Mouse (Mus musculus): ENCODE measurements at regions not wholly inside any gene's neighbourhood (a gene's known extent, or its start where the extent isn't known, plus 50 kb on each side); places are given as distances from the start of the nearest gene placed in this dataset.

DNA sequence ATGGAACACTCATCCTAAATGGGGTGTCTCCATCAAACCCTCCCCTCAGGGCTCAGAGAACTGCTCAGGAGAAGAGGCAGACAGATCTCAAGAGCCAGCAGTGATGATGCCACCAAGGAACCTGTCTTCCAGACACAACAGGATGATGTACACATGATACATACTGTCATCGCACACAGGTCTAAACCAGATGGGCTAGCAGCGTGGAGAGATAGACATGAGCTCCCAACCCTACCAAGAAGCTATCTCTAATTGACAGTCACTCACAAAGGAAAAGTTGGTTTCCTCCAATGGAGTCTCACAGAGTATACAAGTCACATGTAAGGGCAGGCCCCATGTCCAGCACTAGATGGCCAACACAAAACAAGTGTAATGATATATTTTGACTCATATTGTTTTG is 139.9 kb downstream of the Cdca7 start:
- Histone ChIP-seq H3K36me3 (ENCODE audit: control insufficient read depth in 1 of 2, insufficient read depth in 2 of 2, low read length in 2 of 2) (peaks cover 0 to 3% of the 10 kb centered on the region in 2 experiments; a peak in 2 of 4 replicates), H3K4me1 (ENCODE audit: control insufficient read depth in 1 of 2, insufficient read depth in 2 of 2, low read length in 2 of 2) (peaks cover 0 to 3% of the 10 kb centered on the region in 2 experiments; a peak in 1 of 4 replicates), H3K4me3 (ENCODE audit: control insufficient read depth in 1 of 2, insufficient read depth in 1 of 2, low read depth in 2 of 2, low read length in 2 of 2) (no peak overlapping the region), H3K27ac (ENCODE audit: control insufficient read depth, low read depth, low read length) (no peak overlapping the region), H3K9me3 (replicated peaks; ENCODE audit: insufficient read depth, low read length) (no peaks in the 10 kb centered on the region), H3K9ac (ENCODE audit: control insufficient read depth, low read depth, low read length, poor library complexity, severe bottlenecking) (no peak overlapping the region), H3K27me3 (ENCODE audit: control insufficient read depth in 1 of 2, insufficient read depth in 2 of 2, low read length in 2 of 2) (peaks cover 0 to 4% of the 10 kb centered on the region in 2 experiments; a peak in 2 of 4 replicates), H3K79me2 (ENCODE audit: control insufficient read depth, insufficient read depth, low read length, poor library complexity) (no peaks in the 10 kb centered on the region)
- no peak for DNase-seq (ENCODE audit: low read depth, low spot score)
- TF ChIP-seq TAL1 (IDR thresholded peaks at IDR 0.05; ENCODE audit: low read length), result no peak
- no peak for TF ChIP-seq EP300 (IDR thresholded peaks at IDR 0.05; ENCODE audit: low read depth in 1 of 2, low read length in 2 of 2)
- TF ChIP-seq POLR2AphosphoS5 (IDR thresholded peaks at IDR 0.05; ENCODE audit: borderline replicate concordance, low read depth, low read length), result no peak
- no peak for TF ChIP-seq MYB (IDR thresholded peaks at IDR 0.05; ENCODE audit: low read depth, low read length)
- no peak for TF ChIP-seq GATA1 (IDR thresholded peaks at IDR 0.05; ENCODE audit: low read depth, low read length)

- Histone ChIP-seq H3K36me3 (ENCODE audit: control insufficient read depth in 1 of 2, insufficient read depth in 2 of 2, low read length in 2 of 2) (peaks cover 0 to 3% of the 10 kb centered on the region in 2 experiments; a peak in 2 of 4 replicates), H3K4me1 (ENCODE audit: control insufficient read depth in 1 of 2, insufficient read depth in 2 of 2, low read length in 2 of 2) (peaks cover 0 to 3% of the 10 kb centered on the region in 2 experiments; a peak in 1 of 4 replicates), H3K4me3 (ENCODE audit: control insufficient read depth in 1 of 2, insufficient read depth in 1 of 2, low read depth in 2 of 2, low read length in 2 of 2) (no peak overlapping the region), H3K79me2 (ENCODE audit: control insufficient read depth, insufficient read depth, low read length, poor library complexity) (no peaks in the 10 kb centered on the region), H3K27ac (ENCODE audit: control insufficient read depth, low read depth, low read length) (no peak overlapping the region), H3K9ac (ENCODE audit: control insufficient read depth, low read depth, low read length, poor library complexity, severe bottlenecking) (no peak overlapping the region), H3K9me3 (replicated peaks; ENCODE audit: insufficient read depth, low read length) (no peaks in the 10 kb centered on the region), H3K27me3 (ENCODE audit: control insufficient read depth in 1 of 2, insufficient read depth in 2 of 2, low read length in 2 of 2) (peaks cover 0 to 5% of the 10 kb centered on the region in 2 experiments; a peak in 3 of 4 replicates)
- no peak for TF ChIP-seq MAZ (IDR thresholded peaks at IDR 0.05; ENCODE audit: low read depth, low read length)
- no peak for TF ChIP-seq GABPA (IDR thresholded peaks at IDR 0.05; ENCODE audit: low read depth, low read length)
- no peak for TF ChIP-seq ZC3H11A (IDR thresholded peaks at IDR 0.05; ENCODE audit: low read depth, low read length)
- DNase-seq (ENCODE audit: low read depth, low spot score), result peak; percentile 3
Observed at GRCm38 (mm10) chr2:72616412-72616811, 140.5 kb downstream of the Cdca7 start.

DNA sequence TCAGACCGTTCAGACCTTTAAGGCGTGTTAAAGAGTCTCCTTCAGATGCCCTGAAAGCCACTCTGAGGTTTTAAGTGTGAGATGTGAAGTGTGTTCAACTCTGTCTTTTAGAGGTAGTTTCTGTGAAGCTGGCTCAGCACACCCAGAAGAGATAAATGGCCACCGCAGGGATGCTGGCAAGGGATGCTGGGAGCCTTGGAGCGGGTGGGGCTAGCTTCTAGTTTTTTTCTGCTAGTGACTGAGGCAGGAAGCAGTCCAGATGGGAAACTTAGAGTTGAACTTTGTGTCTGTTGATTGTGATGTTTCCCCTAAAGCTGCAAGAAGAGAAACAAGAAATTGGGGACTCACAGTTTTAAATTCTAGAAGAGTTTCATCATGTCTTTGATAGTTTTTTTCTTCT is 143.5 kb downstream of the Cdca7 start:
- Histone ChIP-seq H3K9me3 (replicated peaks; ENCODE audit: insufficient read depth, low read length) (no peaks in the 10 kb centered on the region), H3K27ac (ENCODE audit: control insufficient read depth, low read depth, low read length) (no peak overlapping the region), H3K79me2 (ENCODE audit: control insufficient read depth, insufficient read depth, low read length, poor library complexity) (no peaks in the 10 kb centered on the region), H3K36me3 (ENCODE audit: control insufficient read depth in 1 of 2, insufficient read depth in 2 of 2, low read length in 2 of 2) (peaks cover 0 to 3% of the 10 kb centered on the region in 2 experiments; a peak in 2 of 4 replicates), H3K4me1 (ENCODE audit: control insufficient read depth in 1 of 2, insufficient read depth in 2 of 2, low read length in 2 of 2) (peaks cover 0 to 3% of the 10 kb centered on the region in 2 experiments; a peak in 1 of 4 replicates), H3K27me3 (ENCODE audit: control insufficient read depth in 1 of 2, insufficient read depth in 2 of 2, low read length in 2 of 2) (peaks cover 2 to 7% of the 10 kb centered on the region in 2 experiments), H3K4me3 (ENCODE audit: control insufficient read depth in 1 of 2, insufficient read depth in 1 of 2, low read depth in 2 of 2, low read length in 2 of 2) (no peak overlapping the region), H3K9ac (ENCODE audit: control insufficient read depth, low read depth, low read length, poor library complexity, severe bottlenecking) (no peak overlapping the region)
- DNase-seq (ENCODE audit: low read depth, low spot score), result no peak
- TF ChIP-seq EP300 (IDR thresholded peaks at IDR 0.05; ENCODE audit: low read depth in 1 of 2, low read length in 2 of 2), result no peak
- no peak for TF ChIP-seq ETS1 (IDR thresholded peaks at IDR 0.05; ENCODE audit: low read depth, low read length)
- no peak for TF ChIP-seq SMC3 (IDR thresholded peaks at IDR 0.05; ENCODE audit: low read depth, low read length)
- TF ChIP-seq GATA1 (IDR thresholded peaks at IDR 0.05; ENCODE audit: low read depth, low read length), result no peak
- no peak for TF ChIP-seq NRF1 (IDR thresholded peaks at IDR 0.05; ENCODE audit: insufficient read depth, low read depth, low read length, poor library complexity, severe bottlenecking)
- TF ChIP-seq POLR2AphosphoS2 (IDR thresholded peaks at IDR 0.05; ENCODE audit: low read length), result no peak
- no peak for TF ChIP-seq MXI1 (IDR thresholded peaks at IDR 0.05; ENCODE audit: low read depth, low read length)
- no peak for TF ChIP-seq JUND (IDR thresholded peaks at IDR 0.05; ENCODE audit: low read depth, low read length)
- no peak for TF ChIP-seq NELFE (IDR thresholded peaks at IDR 0.05; ENCODE audit: low read depth, low read length)
- TF ChIP-seq GABPA (IDR thresholded peaks at IDR 0.05; ENCODE audit: low read depth, low read length), result no peak
- TF ChIP-seq ZMIZ1 (IDR thresholded peaks at IDR 0.05; ENCODE audit: low read depth, low read length), result no peak
- no peak for TF ChIP-seq TCF12 (IDR thresholded peaks at IDR 0.05; ENCODE audit: low read depth, low read length)
- TF ChIP-seq E2F4 (IDR thresholded peaks at IDR 0.05; ENCODE audit: borderline replicate concordance, low read depth, low read length), result no peak
- TF ChIP-seq USF1 (IDR thresholded peaks at IDR 0.05; ENCODE audit: low read depth, low read length), result no peak
- no peak for TF ChIP-seq MAZ (IDR thresholded peaks at IDR 0.05; ENCODE audit: low read depth, low read length)
- TF ChIP-seq MYB (IDR thresholded peaks at IDR 0.05; ENCODE audit: low read depth, low read length), result no peak

Data from MEL (cell line).